Mouse (Mus musculus) neutrophil, adult 83 days (primary cell): ENCODE results near the gene Hapln1. TPM values are rescaled to one million over a fixed set of nuclear protein-coding genes. Genes with fewer than 3 reads are reported as not detected.

ENCODE experiments used
- total RNA-seq, 2 experiments: library from RNA; stranded (reverse); gene quantifications; one replicate each; pipeline ENCODE4 v1.2.4; 2023

The Hapln1 gene
- total RNA-seq, result not detected

DNA sequence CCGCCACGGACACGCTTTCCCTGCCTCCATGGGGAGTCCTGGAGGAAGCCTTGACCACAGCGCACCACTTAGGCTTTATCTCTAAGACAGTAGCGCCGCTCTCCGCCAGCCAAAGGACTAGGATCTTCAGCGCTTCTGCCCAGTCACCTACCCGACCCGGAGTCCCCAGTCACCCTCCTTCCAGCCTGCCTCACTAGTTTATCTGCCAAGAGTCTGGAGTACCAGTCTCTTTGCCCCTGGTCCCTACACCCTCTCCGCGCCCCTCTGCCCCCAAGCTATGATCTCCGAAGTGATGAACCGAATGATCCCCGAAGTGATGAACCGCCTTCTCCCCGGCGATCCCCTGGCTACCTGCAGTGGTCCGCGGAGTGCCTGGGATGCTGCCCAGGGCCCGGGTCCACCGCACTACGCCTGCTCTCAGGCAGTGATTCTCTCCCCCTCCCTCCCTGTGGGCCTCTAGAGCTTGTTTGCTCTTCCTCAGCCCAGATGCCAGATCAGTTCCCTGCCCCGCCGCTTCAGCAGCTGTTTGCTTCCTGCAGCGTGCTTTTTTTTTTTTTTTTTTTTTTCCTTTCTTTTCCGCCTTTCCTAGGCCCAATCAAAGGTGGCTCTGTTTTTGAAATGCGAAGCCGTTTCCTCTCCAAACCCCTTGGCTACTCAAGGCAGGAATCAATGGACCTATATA, at the start of gene Hapln1:
Gene Hapln1 (plus strand): TSS at position 592 of the 682 bp plus-strand sequence.

Other genes with a start within 250 kb of the Hapln1 start
- 10 to 100 TPM; 21.3 to 30.0 TPM for gene Vcan, start 202.7 kb downstream of the Hapln1 start, total RNA-seq